Mouse (Mus musculus) lung, adult 18-20 months (tissue): Measurements from ENCODE around the gene Ubash3a.
A peak's percentile ranks its signal among the peaks of the same experiment; 100 is the strongest.

Experiments used
- DNase-seq, 2 experiments: peaks; one replicate each; pipeline ENCODE4 v3.0.0; 2022; ENCODE audit warnings: mixed read lengths in 2 of 2

The Ubash3a gene

DNA sequence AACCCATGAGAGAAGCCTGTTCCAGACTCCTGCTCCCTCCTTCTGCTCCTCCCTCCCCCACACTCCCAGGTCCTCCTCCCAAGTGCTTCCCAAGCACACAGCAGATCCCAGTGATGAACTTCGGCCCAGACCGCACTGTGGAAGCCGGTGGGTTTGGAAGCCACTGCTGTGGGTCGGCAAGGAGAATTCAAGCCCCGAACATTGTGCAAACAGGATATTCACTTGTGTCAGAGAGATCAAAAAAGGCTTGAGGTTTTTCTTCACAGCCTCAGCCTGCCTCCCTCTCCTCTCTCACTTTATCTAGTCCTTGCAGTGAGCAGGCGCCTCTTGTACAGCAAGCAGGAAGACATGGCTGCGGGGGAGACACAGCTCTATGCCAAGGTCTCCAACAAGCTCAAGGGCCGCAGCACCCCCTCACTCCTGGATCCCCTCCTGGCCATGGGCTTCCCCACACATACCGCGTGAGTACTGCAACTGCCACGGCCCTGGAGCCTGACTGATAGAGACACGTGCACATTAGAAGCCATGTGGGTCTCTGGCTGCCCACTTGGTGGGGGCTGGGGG lies at the start of gene Ubash3a:
Ubash3a (plus strand) TSS at position 103 of the 564 bp plus-strand sequence.
- DNase-seq: no peak

DNA sequence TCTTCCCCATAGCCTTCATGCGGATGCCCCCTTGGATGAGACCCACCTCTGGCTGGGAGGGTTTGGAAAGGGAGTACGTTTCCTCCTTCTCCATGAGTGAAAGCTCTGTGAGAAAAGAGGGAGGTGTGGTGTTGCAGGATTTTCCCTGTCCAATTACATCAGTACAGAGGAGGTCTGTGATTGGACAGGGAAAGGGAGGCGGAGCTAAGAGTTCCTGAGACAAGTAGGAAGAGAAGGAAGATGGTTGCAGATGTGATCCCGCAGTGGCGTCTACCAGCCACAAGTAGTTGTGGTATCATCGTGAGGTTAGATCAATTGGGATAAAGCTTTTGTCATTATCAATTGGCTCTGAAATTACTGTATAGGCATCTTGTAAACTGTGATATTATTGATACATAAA lies 49.8 kb upstream of the Ubash3a start:
- no peak for DNase-seq

DNA sequence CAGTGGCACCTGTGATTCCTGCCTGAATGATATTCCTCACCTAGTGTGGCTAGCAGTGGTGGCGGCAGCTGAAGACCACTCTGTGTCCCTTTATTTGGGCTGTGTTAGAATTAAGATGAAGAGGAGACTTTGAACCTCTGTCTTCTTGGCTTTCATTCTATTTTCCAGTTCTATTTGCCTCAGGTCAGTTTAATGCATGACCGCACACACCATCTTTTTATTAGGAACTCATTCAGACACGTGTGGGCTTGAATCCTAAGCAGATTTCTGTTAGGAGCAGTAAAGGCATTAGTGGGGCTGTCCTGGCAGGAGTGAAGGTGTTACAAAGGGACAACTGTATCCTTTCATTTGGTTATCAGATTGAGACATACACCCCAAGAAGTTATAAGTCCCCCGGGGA lies 47.4 kb upstream of the Ubash3a start:
- DNase-seq: no peak

DNA sequence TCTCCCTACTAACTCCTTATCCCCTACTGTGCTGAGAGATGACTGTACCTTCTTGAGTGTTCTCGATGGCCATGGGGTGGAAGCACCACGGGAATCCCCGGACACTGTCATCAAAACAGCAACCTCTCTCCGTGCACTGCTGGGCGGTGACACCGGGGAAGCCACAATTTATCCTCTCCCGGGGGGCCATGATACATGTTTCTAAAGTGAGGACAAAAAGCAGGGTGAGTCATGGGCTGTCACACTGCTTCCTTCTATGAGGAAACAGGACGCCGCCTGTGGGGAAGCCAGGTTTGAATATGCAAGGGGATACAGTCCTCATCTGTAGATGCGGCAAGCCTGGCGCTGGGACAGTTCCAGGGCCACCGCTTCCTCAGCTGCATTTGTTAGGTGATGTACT lies 45.1 kb upstream of the Ubash3a start:
- no peak for DNase-seq

DNA sequence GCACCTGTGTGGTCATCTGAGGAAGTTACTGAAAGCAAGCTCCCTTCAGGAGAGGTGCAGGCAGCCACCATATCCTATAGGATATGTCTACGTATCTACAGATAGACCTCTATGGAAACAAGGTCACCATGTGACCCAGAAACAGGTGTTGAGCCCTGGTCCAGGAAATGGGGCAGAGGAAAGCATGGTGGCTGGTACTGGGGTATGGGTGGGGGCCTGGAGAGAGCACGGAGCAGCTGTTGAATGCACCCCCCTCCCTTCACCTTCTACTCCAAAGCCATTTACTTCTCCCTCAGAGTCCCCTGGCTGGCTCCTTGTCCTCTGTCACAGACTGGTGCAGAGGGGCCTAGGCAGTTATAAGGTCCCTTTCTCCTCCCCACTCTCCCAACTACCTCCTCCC lies 43.9 kb upstream of the Ubash3a start:
- no peak for DNase-seq

DNA sequence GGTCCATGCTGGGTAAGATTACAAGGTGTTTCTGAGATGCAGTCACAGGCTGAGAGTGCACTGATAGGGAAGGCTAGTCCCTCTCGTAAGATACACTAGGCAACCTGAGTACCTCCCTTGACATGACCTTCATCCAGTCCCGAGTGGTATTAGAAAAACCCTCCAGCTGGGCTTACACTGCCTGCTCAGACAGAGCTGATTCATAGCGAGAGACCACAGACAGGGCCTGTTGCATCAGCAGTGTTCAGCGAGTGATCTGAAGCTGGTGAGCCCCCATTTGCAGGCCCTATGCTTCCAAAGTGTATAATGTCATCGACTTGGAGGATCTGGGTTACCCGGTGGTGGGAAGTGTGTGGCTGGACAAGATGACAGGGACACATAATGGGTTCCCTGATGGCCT lies 42.5 kb upstream of the Ubash3a start, which contains the start of gene Tff1:
Tff1 (minus strand) TSS at position 151 of the 400 bp plus-strand sequence.
- DNase-seq: no peak

DNA sequence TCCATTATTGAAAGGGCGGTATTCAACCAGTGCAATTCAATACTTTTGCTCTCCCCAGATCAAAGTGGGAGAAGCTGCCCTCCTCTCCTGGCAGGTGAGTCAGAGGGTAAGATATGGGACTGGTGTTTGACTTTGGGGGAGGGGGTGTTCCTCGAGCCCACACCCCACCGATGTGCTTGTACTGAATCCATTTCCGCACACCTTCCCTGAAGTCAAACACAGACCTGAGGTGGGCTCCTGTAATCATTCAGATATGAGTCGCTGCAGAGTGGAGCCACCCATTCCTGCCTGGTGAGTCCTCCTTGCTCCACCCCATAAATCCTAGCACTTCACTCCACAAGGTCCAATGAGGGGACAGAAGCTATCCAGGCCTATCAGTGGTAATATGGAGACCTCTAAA lies 37.9 kb upstream of the Ubash3a start:
- no peak for DNase-seq

DNA sequence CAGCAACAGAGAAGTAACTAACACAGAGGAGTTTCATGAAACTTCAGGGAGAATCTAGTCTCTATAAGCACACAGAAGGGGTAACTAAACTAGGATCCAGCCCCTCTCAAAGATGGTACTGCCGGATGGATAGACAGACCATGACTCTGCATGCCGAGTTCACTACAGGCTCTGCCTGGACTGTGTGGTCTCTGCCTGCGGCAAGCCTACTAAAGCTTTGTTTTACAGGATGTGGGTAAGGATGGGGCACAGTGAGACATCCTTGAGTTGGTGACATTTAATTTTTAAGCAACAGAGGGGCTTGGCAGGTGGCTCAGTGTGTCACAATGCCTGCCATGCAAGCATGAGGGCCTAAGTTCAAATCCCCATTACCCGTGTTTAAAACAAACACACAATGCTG lies 31.4 kb upstream of the Ubash3a start:
- DNase-seq: no peak

DNA sequence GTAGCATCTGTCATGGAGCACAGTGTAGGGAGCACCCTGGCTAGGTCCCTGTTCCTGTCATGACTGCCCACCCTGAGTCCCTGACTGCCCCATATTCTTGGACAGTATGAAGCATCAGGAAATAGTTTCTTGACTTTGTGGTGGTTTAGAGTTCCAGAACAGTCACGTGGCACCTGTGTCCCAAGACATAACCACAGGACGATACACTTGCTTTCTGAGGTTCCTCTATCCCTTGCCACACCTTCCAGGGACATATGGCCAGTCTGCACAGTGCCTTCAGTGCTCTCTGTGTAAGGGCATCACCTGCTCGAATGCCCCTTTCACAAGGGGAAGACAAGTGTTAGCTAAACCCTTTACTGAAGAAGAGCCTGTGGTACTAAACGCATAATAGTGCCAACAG lies 26.2 kb upstream of the Ubash3a start:
- no peak for DNase-seq

DNA sequence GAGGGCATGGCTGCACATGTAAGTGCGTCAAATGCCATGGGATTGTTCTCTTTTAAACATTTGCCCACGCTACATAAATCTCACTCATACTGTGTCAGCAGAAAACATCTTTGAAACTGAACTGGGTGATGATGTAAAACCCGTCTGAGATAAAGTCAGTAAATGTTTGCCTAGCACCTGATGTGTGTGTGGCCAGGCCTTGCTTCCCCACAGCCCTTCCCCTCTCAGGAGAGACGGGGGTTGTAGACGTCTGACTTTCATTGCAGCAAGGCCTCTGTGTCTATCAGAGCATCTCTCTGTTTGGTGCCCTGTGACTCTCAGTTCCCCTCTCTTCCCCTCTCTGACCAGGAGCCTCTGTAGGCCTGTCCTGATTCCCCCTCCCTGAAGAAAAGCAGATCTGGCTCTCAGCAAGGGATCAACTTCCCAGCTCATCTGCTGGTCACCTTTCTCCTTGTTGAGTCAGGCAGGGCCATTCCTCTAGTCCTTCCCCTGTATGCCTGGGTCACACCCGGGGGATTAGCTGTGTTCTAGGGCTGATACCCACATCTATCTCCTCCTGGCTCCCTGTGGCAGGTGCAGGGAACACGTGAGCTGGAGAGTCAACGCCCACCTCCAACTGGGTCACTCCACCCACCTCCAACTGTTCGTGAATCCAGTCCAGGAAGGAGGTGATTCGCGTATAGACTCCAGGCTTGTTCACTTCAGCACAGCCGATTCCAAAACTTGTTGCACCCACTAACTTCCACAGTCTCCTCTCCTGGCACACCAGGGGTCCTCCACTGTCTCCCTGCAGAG lies 24.3 kb upstream of the Ubash3a start:
- peak; percentile 39 to 54 for DNase-seq

DNA sequence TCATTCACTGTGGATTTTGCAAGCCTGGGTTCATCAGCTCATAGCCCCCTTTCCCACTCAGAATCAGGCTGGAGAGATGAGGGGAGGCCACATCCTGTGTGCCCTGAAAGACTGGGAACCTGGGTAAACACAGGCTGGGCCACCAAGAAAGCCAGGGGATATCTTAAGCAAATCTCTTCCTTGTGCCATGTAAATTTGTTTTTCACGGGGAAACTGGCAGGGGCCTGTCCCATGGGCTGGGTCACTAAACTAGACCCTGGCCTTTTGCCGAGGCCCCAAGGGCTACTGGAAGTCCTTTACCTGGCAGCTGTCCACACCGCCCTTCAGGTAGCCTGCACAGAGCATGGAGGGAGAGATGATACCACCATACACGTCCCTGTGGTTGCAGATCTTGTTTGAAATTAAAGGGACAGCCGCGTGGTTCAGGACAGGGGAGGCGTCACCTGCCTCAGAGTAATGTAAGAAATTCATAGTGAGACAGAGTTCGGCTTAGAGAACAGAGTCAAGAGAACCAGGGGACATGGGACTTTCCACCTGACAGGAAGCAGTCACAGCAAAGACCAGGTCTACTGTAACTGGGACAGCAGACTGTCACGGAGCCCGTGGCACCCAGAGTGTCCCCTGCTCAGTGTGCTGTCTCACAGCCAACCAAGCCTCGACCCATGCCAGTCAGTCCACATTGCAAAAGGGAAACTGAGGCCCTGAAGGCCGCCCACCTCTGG lies 23.2 kb upstream of the Ubash3a start:
- DNase-seq: peak; percentile 52 to 64

DNA sequence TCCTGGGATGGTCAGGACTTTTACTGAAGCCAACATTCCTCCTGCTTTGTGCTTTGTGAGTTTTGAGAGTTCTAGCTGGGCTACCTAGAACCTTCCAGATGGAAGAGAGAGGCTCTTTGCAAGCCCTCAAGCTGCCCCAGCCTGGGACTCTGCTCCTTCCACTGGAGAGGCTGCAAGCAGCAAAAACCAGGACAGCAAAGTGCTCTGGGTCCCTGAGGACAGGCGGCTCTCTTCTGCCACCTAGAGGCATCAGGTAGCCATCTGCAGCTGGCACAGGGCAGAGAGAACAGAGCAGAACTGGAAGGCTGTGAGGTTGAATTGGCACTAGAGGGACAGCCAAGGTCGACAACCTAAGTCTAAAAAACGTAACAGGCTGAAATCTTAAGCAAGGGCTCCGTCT lies 20.3 kb upstream of the Ubash3a start:
- DNase-seq: peak; percentile 62 to 65

DNA sequence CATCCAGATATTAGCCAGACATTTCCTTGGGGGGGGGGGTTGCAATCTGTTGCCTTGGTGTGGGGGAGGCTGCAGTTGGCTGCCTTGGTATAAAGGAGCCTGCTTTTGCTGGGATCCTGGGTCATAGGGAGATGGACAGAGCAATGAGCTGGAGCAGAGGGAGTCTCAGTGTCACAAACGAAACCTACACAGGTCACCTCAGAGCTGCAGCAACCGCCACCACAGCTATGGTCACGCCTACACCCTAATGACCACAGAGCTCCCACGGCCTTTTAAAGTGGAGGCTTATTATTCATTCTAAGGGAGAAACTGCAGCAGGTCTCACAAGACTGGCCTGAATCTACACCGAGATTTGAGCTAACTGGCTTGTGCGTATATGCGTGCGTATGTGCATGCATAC lies 15.8 kb upstream of the Ubash3a start:
- no peak for DNase-seq

DNA sequence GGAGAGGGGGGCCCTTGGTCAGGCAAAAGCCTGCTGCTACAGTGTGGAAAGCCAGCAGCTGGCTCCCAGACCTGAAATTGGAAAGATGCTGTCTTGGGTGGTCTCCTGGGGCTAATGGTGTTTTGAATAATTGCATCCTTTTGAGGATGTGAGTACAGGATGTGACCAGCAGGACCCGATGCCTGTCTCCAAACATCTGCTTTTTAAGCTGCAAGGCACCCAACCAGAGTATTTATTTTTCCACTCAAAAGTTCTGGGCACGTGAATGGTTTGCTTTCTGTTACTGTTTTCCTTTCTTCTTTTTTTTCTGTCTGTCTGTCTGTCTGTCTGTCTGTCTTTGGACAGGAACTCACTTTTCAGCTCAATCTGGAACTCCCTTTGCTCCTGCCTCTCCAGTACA lies 15.0 kb upstream of the Ubash3a start:
- DNase-seq: no peak

DNA sequence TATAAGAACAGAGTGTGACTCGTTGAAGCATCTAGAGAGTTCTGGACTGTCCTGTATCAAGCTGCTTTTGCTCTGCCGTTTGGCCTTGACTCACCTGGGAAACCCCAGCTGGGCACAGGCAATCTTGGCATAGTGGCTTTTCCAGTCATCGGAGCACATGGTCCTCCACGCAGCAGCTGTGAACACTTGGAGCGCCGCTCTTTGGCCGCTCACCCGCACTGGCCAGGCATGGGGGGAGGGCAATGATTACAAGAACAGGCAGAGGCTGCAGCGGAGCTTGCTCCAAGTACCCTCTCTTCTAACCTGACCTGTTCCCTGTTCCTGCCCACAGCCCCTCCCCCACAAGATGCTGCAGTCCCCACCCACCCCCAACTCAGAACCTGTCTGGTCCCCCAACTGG lies 14.3 kb upstream of the Ubash3a start:
- no peak for DNase-seq

DNA sequence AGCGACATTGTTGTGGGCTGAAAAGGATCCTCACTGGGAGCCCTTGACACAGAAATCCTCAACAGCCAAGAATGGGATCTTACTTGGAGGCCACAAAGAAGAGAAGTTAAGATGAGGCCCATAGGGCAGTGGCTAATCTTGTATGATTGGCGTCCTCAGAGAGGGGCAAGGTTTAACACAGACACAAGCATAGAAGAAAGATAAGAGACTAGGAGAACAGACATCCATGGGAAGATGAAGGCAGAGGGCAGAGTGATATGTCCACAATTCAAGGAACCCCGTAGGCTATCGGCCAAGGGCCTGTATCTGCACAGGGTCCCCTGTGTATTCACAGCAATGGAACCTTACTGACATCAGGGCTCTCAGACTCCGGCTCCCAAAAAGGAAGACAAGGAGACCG lies 12.5 kb upstream of the Ubash3a start:
- no peak for DNase-seq

DNA sequence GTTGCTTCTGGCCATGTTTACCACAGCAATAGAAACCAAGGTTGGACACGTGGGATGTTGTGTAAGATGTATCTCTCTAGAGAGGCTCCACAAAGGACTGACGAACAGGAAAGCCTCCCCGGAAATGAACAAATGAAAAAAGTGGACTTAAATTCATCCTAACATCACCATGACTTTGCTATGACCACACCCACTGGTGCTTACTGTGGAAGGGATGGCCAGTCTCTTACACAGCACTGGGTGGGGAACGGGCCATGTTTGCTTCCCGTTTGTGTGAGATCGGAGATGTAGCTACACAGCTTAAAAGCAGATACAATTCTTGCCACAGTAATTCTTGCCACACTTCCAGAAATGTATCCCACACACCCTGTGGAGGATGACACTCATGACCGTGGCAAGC lies 11.4 kb upstream of the Ubash3a start:
- no peak for DNase-seq

DNA sequence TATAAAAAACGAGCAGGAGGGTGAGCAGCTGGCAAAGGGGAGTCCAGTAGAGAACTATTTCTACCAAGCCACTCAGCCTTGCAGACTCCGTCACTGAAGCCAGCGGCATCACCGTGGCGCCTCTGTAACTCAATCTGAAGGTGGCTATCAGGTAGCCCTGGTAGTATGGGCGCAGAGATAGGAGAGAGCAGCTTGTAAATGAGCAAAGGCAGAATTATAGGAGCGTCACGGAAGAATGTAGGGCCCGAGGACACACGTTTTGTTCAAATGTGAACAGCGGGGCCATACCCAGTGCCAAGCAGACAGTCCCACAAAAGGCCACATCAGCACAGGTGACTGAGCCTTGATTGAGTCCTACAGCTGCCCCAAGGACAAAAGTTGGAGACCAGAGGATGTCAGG lies 8.8 kb upstream of the Ubash3a start, which contains the start of gene Tmprss3:
Tmprss3 (minus strand) TSS at position 101 of the 400 bp plus-strand sequence.
- DNase-seq: no peak

DNA sequence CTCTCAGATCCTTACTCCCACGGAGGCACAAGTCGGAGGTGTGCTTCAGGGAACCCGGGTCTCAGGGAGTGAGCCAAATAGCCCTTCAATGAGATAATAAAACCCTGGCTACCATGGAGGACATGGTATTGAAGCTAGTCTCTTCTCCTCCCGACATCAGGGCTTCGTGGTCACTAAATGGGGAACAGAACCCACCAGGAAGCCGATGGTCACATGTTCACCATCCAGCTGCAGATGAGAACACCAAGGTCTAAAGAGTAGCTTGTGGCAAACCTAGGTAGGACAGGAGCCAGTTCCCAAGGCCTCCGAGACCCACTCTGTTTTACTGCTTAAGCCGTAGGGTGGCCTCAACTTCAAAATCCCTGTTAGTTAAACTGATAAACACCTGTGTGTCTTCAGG lies 981 bp downstream of the Ubash3a start:
- DNase-seq: no peak

DNA sequence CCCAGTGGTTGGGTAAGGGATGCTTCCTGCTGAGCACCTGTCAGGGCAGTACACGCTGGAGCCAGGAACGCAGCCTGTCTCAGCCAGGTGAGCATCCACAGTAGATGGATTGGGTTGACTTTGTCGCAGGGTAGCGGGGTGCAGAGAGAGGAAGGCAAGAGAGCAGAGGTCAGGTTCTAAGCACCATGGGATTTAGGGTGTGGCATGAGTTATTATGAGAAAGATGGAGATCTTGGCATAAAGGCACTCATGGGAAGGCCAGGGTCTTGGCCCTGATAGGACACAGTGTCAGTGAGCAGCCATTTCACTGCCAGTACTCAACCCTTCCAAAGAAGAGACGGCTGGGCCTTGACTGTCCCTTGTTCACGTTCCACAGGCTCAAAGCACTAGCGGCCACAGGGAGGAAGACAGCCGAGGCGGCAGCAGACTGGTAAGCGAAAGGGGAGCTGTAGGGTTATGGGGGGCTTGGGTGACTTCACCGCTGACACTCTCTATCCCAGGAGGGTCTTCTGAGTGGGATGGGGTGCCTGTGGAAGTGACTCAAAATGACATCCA lies 1.8 kb downstream of the Ubash3a start:
- no peak for DNase-seq

DNA sequence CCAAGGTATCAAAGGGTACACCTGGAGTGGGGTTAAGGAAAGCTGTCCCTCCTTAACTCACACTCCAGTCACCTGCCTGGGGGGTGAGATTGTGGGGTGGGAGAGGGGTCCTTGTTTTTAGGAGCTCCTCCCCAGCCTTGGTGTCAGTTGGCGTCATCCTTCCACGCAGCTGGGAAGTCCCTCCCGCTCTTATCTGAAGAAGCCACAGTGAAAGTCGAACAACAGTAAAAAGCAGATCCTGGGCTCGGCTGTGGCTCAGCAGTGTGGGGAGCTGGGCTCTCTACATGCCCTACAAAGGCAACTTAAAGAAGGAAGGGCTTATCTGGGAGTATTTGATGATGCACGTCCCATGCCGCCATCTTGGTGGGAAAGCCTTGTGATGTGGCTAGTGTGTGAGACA lies 2.6 kb downstream of the Ubash3a start:
- DNase-seq: no peak

DNA sequence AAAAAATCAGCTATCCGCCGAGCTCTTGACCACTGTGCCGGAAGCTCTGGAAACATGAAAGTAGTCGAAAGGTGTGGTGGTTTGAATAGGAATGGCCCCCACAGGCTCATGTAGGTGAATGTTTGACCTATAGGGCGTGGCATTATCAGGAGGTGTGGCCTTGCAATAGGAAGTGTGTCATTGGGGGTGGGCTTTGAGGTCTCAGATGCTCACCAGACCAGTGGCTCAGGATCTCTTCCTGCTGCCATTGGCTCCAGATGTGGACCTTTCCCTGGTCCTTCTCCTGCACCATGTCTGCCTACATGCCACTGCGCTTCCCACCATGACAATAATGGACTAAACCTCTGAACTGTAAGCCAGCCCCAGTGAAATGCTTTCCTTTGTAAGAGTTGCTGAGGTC lies 4.2 kb downstream of the Ubash3a start:
- DNase-seq: no peak

DNA sequence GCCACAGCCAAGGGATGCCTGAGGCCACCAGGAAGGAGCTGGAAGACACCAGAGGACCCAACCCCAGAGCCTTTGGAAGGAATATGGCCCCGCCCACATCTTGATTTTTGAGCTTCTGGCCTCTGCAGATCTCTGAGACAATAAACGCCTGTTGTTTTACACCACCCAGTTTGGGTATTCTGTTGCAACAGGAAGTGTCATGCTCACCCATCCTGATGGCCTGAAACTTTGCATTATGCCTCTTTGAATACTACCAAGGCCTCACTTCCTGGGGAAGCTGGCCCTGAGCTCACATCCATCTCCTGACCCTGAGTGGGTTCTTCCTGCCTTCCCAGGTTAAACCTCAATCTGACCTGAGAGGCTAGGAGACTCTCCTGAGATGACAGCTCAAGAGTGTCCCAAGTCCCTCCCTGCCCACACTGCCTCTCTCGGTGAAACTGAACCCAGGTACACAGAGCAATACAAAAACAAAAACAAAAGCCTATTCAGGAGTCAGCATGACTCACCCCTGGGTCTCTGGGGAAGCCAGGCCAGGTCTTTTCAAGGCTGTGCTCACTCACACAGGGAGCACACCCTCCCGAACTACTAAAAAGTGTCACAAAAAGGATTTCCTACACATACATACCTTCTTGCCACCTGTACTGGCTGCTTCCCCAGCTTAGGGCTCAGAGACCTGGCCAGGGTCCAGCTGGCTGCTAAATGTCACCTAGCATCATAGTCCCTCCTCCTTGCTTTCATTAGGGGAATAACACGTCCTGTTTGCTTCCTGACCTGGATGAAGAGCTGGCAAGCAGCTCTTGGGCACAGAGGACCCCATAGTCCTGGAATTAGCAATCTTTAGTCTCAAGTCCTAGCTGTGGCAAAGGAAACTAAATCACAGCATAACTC lies 8.6 kb downstream of the Ubash3a start:
- DNase-seq: peak in 1 of 2 experiments; percentile 6
